Mouse (Mus musculus): Measurements from ENCODE around the gene Nubpl. TPM values are rescaled to one million over a fixed set of nuclear protein-coding genes. Genes with fewer than 3 reads are reported as not detected.

The Nubpl gene
- total RNA-seq, 2 experiments from 2014 or later: 5.1 to 5.4 TPM

- DNase-seq (ENCODE audit: low spot score in 2 of 2): no peak
These were observed 220.9 kb downstream of the Nubpl start for GRCm38 (mm10) chr12:52318426-52318825.

- no peak for DNase-seq (ENCODE audit: low spot score in 2 of 2)
These were observed 221.6 kb downstream of the Nubpl start for GRCm38 (mm10) chr12:52319156-52319555.

- no peak for DNase-seq (ENCODE audit: low spot score in 2 of 2)
These were observed 231.0 kb downstream of the Nubpl start for GRCm38 (mm10) chr12:52328488-52328887.

- no peak for DNase-seq (ENCODE audit: low spot score in 2 of 2)
These were observed 237.7 kb downstream of the Nubpl start for GRCm38 (mm10) chr12:52335142-52335765.

- DNase-seq (ENCODE audit: low spot score in 2 of 2): no peak
These were observed 240.7 kb downstream of the Nubpl start for GRCm38 (mm10) chr12:52338136-52338753.

DNA sequence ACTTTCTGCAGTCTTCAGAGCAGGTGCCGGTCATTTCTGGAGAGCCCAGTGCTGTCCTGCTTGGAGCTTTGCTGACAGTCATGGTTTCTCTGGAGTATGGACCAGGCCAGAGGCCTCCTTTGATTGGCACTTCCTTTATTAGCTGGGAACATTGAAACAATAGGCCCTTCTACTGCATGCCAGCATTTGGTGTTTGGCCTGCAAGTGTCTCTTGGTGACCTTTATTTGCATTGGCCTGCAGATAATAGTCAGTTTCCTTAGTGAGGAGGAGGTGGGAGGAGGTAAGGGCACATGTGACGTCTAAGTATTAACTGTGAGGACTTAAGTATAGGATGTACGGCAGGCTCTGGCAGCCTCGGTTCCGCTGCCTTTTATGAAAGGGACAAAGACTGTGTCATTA, 249.1 kb downstream of the Nubpl start:
- DNase-seq (ENCODE audit: low spot score in 2 of 2): no peak

GRCm38 (mm10) chr12:52350276-52350675, 252.7 kb downstream of the Nubpl start:
- no peak for DNase-seq (ENCODE audit: low spot score in 2 of 2)

DNA sequence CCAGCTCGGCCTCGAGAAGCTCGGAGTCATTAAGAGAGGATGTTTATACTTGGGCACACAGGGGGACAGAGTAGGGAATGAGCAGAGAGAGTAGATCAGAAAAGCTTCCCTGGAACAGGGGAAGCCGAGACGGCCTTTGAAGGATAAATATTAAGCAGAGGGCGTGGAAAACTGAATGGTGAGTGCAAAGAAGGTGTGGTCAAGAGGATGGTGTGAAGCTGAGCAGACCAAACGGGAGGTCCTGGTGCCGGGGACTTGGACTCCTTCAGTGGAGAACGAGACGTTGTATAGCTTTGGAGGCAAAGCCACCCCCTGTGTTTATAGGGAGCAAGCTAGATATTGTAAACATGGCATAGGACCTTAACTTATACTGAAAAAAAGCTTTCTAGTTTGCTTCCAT, 261.9 kb downstream of the Nubpl start:
- DNase-seq (ENCODE audit: low spot score in 2 of 2): no peak

GRCm38 (mm10) chr12:52360136-52360535, 262.6 kb downstream of the Nubpl start:
- peak in 1 of 2 experiments; percentile 61 for DNase-seq (ENCODE audit: low spot score in 2 of 2)

DNA sequence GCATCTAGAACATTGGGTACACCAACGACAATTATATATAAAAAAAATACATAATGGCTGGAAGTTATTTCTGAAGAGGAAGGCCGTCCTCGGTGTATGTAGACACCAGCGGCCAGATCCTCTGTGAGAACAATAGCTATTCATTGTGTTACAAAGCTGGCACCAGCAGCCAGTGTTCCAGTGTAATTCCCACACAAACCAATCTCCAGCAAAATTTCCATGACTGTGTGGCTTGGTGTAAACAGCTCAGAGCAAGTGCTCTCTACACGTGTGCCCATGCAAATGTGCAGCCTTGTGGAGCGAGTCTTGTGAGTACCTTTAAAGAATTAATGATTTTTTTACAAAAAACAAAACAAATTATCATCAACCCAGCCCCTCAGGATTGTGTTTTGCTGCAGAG, 263.7 kb downstream of the Nubpl start:
- DNase-seq (ENCODE audit: low spot score in 2 of 2): no peak

Other genes starting within 250 kb of the Nubpl start
- 1 to 10 TPM; 7.6 to 9.1 TPM for gene Heatr5a, start 126.4 kb upstream of the Nubpl start, total RNA-seq (2021)
- 10 to 100 TPM; 11.5 to 11.9 TPM for gene Dtd2, start 91.2 kb upstream of the Nubpl start, total RNA-seq (2021)
- gene Gpr33, start 69.7 kb upstream of the Nubpl start, total RNA-seq (2021): not detected